Mouse (Mus musculus) left cerebral cortex, postnatal 4 days (tissue): ENCODE measurements at regions not wholly inside any gene's neighbourhood (a gene's known extent, or its start where the extent isn't known, plus 50 kb on each side); places are given as distances from the start of the nearest gene placed in this dataset.
A peak's percentile ranks its signal among the peaks of the same experiment; 100 is the strongest.

ENCODE experiments used
- DNase-seq: peaks from one replicate; pipeline ENCODE4 v3.0.0-alpha.2; 2022
- intact Hi-C: fragments of 180-260 bp; cut with DNase I; formaldehyde crosslinking; loops from one replicate; pipeline ENCODE4 v1.15.1; 2025

DNA sequence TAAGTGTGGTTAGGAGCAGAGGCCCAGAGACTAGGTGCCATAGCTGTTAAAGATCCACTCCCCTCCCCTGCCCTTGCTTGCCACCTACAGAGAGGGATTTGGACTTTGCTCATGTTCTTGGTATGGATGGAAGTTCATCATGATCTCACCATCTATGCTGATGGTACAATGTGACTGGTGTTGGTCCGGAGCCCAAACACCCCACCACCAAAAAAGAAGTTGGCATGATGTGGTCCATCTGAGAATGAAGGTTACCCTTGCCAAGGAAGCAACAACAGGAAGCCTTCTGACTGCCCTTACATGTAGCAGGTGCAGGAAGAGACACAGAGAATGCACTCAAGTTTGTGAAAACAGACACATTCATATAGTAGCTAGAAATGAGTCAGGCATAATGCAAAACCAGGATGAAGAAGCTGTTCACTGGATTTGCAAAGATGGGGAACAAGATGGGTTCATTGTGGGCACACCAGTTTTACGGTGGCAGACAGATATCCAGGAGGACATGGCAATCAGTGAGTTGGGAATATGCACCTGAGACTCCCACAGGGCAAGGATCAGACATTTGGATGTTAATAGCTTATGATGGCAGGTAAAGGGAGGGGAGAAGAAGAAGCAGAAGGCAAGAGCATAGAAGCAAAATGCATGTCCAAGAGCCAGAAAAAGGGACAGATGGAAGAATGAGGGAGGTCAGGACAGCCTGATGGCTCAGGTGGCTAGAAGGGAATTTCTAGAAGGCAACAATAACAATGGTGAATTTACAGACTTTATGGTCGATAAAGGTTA, 420.8 kb downstream of the Prdm2 start:
- DNase-seq, result no peak
- intact Hi-C loops, result no loop called here

DNA sequence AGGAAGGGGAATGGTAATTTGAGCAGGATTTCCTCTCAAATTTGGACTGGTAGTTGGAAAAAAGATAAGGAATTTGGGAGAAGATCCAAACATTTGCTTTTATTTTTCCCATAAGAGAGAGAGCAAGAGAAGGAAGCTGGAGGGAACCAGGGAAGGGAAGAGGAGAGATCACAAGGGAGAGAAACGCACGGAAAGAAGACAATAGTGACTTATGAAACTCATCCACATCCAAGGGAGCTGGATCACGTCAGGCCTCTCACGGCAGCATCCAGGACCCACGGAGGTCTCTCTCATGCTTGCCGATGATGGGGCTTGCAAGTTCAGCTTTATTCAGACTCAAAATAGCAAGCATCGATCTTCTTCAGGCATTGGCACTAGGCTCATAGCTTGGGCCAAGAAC, 423.7 kb downstream of the Prdm2 start:
- DNase-seq, result no peak
- intact Hi-C loops, result no loop called here

- intact Hi-C loops, result no loop called here
- no peak for DNase-seq
Observed at GRCm38 (mm10) chr4:142785386-142785785, 427.4 kb downstream of the Prdm2 start.

GRCm38 (mm10) chr4:142776711-142777411, 435.9 kb downstream of the Prdm2 start:
- intact Hi-C loops, result no loop called here
- no peak for DNase-seq

DNA sequence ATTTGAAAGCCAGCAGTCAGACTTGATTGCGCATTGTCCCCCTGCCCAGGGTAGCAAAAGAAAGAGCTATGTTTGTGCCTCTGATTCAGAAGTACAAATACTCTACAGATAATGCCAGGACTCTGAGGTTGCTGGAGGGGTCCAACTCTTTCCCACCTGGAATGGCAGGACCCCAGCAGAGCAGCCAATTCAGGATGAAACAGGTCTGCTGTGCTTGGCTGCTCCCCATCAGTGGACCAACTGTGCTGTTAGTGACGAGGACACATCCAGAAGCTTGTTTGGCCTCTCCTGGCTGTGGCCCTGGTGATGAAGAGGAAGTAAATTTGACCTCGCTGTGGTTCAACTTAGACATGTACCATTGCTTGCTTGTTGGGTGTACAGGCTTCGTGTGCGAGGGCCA, 437.8 kb downstream of the Prdm2 start:
- no peak for DNase-seq
- intact Hi-C loops, result no loop called here

GRCm38 (mm10) chr4:142773651-142774151, 439.1 kb downstream of the Prdm2 start:
- intact Hi-C loops, result no loop called here
- DNase-seq, result peak; percentile 95

DNA sequence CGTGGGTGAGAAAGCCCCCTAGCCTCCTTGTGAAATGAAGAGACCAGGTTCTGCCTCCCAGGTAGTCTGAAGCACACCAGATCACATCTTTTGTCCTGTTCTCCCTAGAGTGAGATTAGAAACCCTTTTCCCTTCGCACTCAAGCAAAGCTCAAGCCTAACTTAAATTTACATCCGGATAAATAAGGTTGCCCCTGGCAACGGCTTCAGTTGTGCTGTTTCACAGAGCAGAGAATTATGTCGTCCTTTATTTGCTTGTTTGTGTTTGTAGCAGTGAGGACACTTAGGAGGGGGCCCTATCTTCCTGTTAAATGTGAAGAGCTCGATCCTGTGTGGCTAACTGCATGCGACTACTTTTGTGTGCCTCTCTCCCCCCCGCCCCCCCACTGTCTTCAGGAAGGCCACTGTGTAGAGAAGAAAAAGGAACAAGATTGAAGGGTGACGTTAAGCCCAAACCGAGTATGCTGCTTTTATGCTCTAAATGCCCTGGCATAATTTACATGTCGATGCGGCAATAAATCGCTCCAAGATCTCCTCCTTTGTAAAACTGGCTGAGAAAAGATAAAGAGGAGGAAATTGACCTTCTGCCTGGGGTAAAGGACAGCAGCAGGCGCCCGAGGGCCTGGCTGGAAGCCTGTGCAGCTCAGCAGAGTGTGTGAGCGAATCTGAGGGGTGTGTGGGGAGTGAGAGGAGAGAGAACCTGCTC, 439.9 kb downstream of the Prdm2 start:
- DNase-seq, result peak; percentile 78
- intact Hi-C loops, result no loop called here

DNA sequence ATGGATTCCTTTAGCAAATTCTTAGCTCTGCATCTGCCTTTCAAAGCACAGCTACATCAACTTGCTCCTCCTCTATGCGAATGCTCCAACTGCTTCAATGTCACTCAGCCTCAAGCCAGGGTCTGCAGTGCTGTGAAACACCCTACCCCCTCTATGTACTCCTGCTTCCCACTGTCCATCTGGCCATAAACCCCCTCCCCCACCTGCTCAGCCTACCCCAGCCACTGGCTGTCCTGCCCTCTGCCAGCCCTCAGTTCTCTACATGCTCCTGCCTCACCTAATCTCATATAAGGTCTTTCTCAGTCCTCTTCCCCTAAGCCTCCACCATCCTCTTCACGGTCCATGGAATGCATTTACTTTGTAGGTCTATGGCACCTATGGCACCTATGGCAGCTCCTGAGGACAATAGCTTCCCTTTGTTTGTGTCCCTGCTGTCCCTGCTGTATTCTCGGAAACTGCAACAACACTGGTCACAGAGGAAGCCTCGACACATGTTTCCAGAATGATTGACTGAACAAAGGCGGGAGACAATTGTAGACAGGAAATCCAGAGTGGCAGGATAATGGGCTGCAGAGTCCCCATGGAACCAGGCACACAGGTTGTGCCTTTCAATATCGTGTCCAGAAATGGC, 441.2 kb downstream of the Prdm2 start:
- peak; percentile 36 for DNase-seq
- intact Hi-C loops, result no loop called here

GRCm38 (mm10) chr4:142770177-142770576, 442.6 kb downstream of the Prdm2 start:
- intact Hi-C loops, result no loop called here
- no peak for DNase-seq

DNA sequence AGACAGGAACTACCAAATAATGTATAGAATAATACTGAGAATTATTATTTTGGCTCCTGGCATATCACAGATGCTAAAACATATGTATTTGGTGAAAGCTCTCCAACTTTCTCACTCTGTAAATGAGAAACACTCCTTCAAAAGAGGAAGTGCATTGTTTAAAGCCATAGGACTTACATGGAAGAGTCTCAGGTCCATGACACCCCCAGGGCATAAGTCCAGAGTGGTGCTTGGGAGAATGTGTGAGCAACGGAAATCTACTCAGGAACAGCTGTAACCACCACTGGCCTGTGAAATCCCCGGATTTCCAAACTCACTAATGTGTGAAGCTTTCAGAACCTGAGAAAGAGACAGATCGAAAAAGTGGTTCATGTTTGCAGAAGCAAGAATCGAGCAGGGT, 445.1 kb downstream of the Prdm2 start:
- no peak for DNase-seq
- intact Hi-C loops, result no loop called here

GRCm38 (mm10) chr4:142761577-142761976, 451.2 kb downstream of the Prdm2 start:
- DNase-seq, result no peak
- intact Hi-C loops, result no loop called here

GRCm38 (mm10) chr4:142758102-142758501, 454.7 kb downstream of the Prdm2 start:
- intact Hi-C loops, result no loop called here

DNA sequence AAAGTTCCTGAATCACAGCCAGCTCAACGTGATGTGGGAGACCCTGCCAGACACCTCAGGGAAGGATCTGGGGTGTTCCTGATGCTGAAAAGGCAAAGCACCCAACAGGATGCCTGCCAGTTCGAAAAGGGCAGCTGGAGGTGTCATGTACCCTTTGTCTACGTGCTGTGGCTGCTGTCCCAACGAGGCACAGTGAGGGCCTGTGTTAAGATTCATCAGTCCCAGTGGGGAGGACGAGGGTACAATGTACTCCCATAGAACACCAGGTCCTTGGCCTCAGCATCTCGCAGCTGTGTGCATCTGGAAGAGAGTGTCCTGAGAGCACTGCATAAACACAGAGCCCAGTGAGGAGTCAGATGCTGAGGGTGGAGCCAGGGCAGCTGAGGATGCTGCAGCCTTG, 456.5 kb downstream of the Prdm2 start:
- DNase-seq, result no peak
- intact Hi-C loops, result no loop called here

More at GRCm38 (mm10) chr4:142758102-142758501, 454.7 kb downstream of the Prdm2 start:
- no peak for DNase-seq

GRCm38 (mm10) chr4:142749918-142750317, 462.9 kb downstream of the Prdm2 start:
- peak; percentile 44 for DNase-seq

GRCm38 (mm10) chr4:142723554-142723907, 484.3 kb upstream of the Kazn start:
- DNase-seq, result no peak
- intact Hi-C loops, result no loop called here

More at GRCm38 (mm10) chr4:142749918-142750317, 462.9 kb downstream of the Prdm2 start:
- intact Hi-C loops, result no loop called here

GRCm38 (mm10) chr4:142722845-142723553, 483.8 kb upstream of the Kazn start:
- intact Hi-C loops, result no loop called here
- no peak for DNase-seq

GRCm38 (mm10) chr4:142701606-142702005, 462.4 kb upstream of the Kazn start:
- peak; percentile 40 for DNase-seq

GRCm38 (mm10) chr4:142694926-142695325, 455.7 kb upstream of the Kazn start:
- intact Hi-C loops, result no loop called here
- DNase-seq, result no peak

More at GRCm38 (mm10) chr4:142701606-142702005, 462.4 kb upstream of the Kazn start:
- intact Hi-C loops, result no loop called here

DNA sequence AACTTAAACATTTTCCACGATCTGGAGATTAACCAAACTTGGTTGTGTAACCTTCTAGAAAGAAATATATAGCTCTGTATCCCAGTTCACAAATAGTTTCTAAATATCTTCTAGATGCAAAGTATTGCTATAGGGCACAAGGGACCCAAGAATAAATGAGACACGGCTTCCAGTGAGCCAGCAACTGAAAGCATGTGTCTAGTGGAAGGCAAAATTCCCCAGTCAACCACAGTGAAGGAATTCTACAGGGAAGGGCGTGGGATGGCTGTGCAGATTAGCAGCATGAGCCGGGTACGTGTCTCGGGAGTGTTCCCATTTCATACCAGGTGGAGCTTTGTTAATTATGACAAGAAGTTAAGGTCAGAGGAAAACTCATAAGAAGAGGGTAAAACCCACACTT, 449.0 kb upstream of the Kazn start:
- DNase-seq, result no peak
- intact Hi-C loops, result no loop called here

DNA sequence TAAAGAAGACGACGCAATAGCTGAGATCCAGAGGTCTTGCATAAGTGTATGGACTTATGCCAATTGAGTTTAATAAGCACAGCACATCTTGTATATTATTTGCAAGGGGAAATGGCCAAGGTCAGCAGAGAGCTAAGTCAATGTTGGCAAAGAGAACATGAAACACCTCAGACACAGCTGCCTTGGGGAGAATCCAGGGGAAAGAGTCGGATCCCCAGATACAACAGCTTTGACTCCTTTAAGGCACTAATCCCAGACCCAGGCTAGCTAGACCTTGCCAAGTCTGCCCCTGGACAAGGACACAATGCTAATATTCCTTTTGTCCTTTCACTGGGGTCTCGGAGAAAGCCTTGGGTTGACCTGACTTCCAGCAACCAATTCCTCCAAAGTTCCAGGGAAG, 438.2 kb upstream of the Kazn start:
- DNase-seq, result no peak
- intact Hi-C loops, result no loop called here
